Mouse (Mus musculus) small intestine, adult 2 months (tissue): ENCODE measurements at regions not wholly inside any gene's neighbourhood (a gene's known extent, or its start where the extent isn't known, plus 50 kb on each side); places are given as distances from the start of the nearest gene placed in this dataset.

Experiments
- H3K27ac ChIP-seq: fragments of 200-500 bp; 2 replicates; pipeline ENCODE4 v1.5.1; 2012; ENCODE audit warnings: low read depth, low read length, control low read depth, inconsistent platforms; ENCODE audit not compliant: insufficient read depth
- H3K27me3 ChIP-seq: fragments of 200-500 bp; 2 replicates; pipeline ENCODE4 v1.6.1; 2012; ENCODE audit warnings: mild to moderate bottlenecking, moderate library complexity, low read length, inconsistent platforms; ENCODE audit not compliant: control insufficient read depth, insufficient read depth
- H3K36me3 ChIP-seq: fragments of 200-500 bp; 2 replicates; pipeline ENCODE4 v1.6.1; 2012; ENCODE audit warnings: mild to moderate bottlenecking, low read length, control low read depth, inconsistent platforms; ENCODE audit not compliant: control insufficient read depth, insufficient read depth
- H3K4me1 ChIP-seq: fragments of 200-500 bp; 2 replicates; pipeline ENCODE4 v1.6.1; 2012; ENCODE audit warnings: low read length, inconsistent platforms, mixed read lengths; ENCODE audit not compliant: control insufficient read depth, insufficient read depth, insufficient read length
- H3K4me3 ChIP-seq: fragments of 200-500 bp; 2 replicates; pipeline ENCODE4 v1.5.1; 2012; ENCODE audit warnings: low read depth, mild to moderate bottlenecking, control low read depth, inconsistent platforms, low read length, moderate library complexity
- CTCF ChIP-seq: fragments of 200-500 bp; IDR thresholded peaks from 2 replicates; pipeline ENCODE4 v1.5.1; 2012; ENCODE audit warnings: low read depth, mild to moderate bottlenecking, control low read depth, inconsistent platforms, low read length, moderate library complexity, mixed read lengths; ENCODE audit not compliant: insufficient replicate concordance, insufficient read length; ENCODE audit errors: extremely low read depth
- POLR2A ChIP-seq: fragments of 200-500 bp; IDR thresholded peaks from 2 replicates; pipeline ENCODE4 v1.6.1; 2012; ENCODE audit warnings: low read depth, mild to moderate bottlenecking, control low read depth, inconsistent platforms, low read length, moderate library complexity
- WGBS: fragments of 180-500 bp; shearing (Covaris S2); methylation state at CpG from one replicate; pipeline ENCODE4 v1.1.7; 2018; 5-methylcytosine and 5-hydroxymethylcytosine counted together

- Histone ChIP-seq H3K27me3 (no peaks in the 10 kb centered on the region), H3K4me3 (no peak overlapping the region), H3K36me3 (no peaks in the 10 kb centered on the region), H3K4me1 (no peaks in the 10 kb centered on the region), H3K27ac (no peak overlapping the region)
- TF ChIP-seq POLR2A, result no peak
- WGBS, result 65% methylated on average over 5 of the region's 5 CpGs
These were observed 120.8 kb upstream of the Speer2 start for GRCm38 (mm10) chr16:69984320-69984719.

DNA sequence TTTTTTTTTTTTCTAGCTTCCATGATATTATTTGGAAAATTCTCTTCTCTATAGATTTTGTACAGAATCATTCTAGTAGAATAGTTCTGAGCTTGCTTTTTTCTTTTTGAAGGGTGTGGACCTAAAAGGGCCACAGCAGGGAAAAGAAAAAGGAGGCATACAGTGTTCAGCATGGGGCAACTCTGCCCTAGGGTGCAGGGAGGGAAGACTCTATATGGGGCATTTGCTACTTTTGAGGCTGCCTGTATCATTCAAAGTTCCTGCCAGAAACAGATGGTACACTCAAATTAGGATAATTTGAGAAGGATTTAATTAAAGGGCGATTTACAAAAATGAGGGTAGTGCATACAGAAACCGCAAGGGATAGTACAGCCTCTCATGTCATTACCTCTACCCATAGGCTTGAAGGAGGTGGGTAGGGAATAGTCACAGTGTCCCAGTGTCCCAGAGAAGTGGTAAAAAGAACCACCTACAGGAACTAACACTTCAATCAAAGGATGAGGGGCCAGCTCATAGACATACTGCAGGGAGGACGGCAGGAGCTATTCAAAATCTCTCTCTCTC lies 128.4 kb upstream of the Speer2 start:
- no peak overlapping the region for H3K27ac ChIP-seq
- H3K27me3 ChIP-seq, result no peaks in the 10 kb centered on the region
- no peaks in the 10 kb centered on the region for H3K36me3 ChIP-seq
- no peaks in the 10 kb centered on the region for H3K4me1 ChIP-seq
- H3K4me3 ChIP-seq, result no peak overlapping the region
- TF ChIP-seq CTCF (no peak), POLR2A (no peak)
- 80% methylated on average over 3 of the region's 3 CpGs for WGBS

DNA sequence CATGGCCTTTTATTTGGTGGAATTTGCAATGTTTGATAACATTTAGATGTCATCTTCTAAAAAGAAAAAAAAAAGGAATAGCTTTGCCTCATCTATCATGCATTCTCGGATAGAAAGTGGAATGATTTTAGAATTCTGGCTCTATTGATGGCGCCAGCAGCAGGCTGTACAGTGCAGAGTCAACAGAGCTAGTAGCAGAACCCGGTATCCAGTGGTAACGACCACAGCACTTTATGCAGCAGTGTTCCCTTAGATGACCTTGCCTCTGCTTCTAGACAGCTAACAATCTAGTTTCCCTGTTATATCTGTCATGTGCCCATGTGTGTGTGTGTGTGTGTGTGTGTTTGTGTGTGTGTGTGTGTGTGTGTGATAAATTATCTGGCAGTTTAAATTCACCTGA lies 129.2 kb upstream of the Speer2 start:
- Histone ChIP-seq H3K36me3 (no peaks in the 10 kb centered on the region), H3K27ac (no peak overlapping the region), H3K4me3 (no peak overlapping the region), H3K27me3 (no peaks in the 10 kb centered on the region), H3K4me1 (no peaks in the 10 kb centered on the region)
- WGBS, result 67% methylated on average over 4 of the region's 4 CpGs
- TF ChIP-seq CTCF (no peak), POLR2A (no peak)

DNA sequence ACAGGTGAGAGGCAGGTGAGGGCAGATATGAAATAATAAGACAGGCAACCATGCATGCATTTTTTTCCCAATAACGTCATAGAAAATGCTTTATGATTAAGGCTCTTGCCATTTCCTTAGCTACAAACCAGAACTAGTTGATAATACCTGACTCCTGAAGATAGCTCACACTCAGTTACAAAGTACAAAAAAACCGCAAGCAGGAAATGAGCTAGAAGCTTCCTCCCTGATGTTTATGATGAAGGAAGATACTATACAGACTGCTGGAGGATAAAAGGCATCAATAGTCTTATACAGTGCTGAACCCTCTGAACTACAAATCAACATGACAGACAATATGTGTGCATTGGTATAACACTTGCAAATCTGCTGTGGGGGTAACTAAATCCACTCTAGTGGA lies 143.3 kb upstream of the Speer2 start:
- Histone ChIP-seq H3K4me3 (no peak overlapping the region), H3K4me1 (no peaks in the 10 kb centered on the region), H3K27me3 (no peaks in the 10 kb centered on the region), H3K36me3 (no peaks in the 10 kb centered on the region), H3K27ac (no peak overlapping the region)
- 69% methylated on average over 2 of the region's 2 CpGs for WGBS
- TF ChIP-seq POLR2A, result no peak
- TF ChIP-seq CTCF, result no peak

- WGBS, result 92% methylated on average over 1 of the region's 1 CpGs
- no peak overlapping the region for H3K27ac ChIP-seq
- no peaks in the 10 kb centered on the region for H3K4me1 ChIP-seq
- no peak overlapping the region for H3K4me3 ChIP-seq
- H3K36me3 ChIP-seq, result no peaks in the 10 kb centered on the region
- H3K27me3 ChIP-seq, result no peaks in the 10 kb centered on the region
- TF ChIP-seq POLR2A (no peak), CTCF (no peak)
These were observed 153.4 kb upstream of the Speer2 start for GRCm38 (mm10) chr16:70016980-70017379.

DNA sequence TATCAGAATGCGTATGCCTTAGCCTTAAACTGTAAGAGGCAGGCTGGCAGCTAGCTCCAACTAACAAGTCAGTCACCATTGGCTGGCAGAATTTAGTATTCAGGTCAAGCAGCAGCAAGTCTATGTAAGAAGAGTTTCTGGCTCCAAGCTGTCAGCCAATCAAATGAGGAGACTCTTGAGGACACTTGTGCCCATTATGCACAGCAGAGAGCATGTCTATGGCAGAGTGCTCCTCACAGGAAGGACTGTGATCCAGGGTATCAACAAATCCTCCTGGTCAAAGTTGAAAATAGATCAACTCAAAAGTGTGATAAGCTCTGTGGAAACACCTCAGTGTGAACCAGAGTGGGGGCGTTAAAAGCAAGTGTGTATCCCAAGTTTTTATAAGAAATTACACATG lies 156.0 kb upstream of the Speer2 start:
- H3K36me3 ChIP-seq, result no peaks in the 10 kb centered on the region
- H3K4me3 ChIP-seq, result no peak overlapping the region
- 90% methylated on average over 2 of the region's 2 CpGs for WGBS

DNA sequence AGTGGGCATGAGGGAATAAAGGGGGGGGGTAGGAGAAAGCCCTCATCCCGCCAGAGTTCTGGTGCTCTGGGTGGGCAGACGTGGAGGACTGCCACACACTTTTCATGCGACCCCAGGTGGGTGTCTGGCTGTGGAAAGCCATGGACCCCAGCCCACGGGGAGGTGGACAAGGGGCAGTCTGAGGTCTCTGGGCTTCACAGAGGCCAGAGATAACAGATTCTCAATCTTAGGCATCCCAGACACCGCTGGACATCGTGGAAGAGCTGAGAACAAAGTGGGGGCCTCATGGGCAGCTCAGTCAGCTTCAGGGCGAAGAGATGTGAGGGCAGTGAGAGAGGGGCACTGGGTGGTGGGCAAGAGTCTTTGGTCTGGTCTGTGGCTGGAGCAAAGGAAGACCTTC lies 157.9 kb upstream of the Speer2 start:
- H3K4me3 ChIP-seq, result no peak overlapping the region
- no peaks in the 10 kb centered on the region for H3K27me3 ChIP-seq
- no peak overlapping the region for H3K27ac ChIP-seq
- H3K36me3 ChIP-seq, result no peaks in the 10 kb centered on the region
- WGBS, result 79% methylated on average over 7 of the region's 7 CpGs
- no peaks in the 10 kb centered on the region for H3K4me1 ChIP-seq
- TF ChIP-seq POLR2A, result no peak
- TF ChIP-seq CTCF, result no peak

More for the DNA sequence above, 156.0 kb upstream of the Speer2 start:
- TF ChIP-seq POLR2A (no peak), CTCF (no peak)
- H3K27ac ChIP-seq, result no peak overlapping the region
- no peaks in the 10 kb centered on the region for H3K27me3 ChIP-seq
- H3K4me1 ChIP-seq, result no peaks in the 10 kb centered on the region

GRCm38 (mm10) chr16:70028649-70029048 lies 165.1 kb upstream of the Speer2 start:
- Histone ChIP-seq H3K27me3 (no peaks in the 10 kb centered on the region), H3K4me3 (no peak overlapping the region), H3K4me1 (no peaks in the 10 kb centered on the region), H3K36me3 (no peaks in the 10 kb centered on the region), H3K27ac (no peak overlapping the region)
- TF ChIP-seq POLR2A, result no peak
- no peak for TF ChIP-seq CTCF
- 83% methylated on average over 13 of the region's 13 CpGs for WGBS
